Mouse (Mus musculus): ENCODE measurements around the gene Mettl8. TPM values are rescaled to one million over a fixed set of nuclear protein-coding genes. Genes with fewer than 3 reads are reported as not detected.

Mettl8 gene
- total and polyA plus RNA-seq, 3 experiments = 20.0 to 21.7 TPM; not detected in 1

DNA sequence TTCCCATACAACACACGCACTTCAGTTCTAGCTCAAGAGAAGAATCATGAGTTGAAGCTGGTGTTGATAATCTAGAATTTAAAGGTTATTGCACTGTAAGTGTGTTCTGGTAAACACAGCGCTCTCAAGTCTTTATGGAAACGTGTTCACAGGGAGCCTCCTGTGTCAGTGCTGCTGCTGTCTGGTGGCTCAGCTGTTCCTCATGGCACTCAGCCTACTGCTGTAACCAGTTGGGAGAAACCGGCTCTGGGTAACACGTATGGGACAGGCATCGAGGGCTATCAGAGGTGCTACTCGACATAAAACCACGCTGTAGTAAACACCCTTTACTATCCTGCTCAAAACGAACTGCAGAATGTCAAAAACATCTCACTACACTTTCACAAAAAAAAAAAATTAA, 36.1 kb downstream of the Mettl8 start:
- TF ChIP-seq ZKSCAN1 (IDR thresholded peaks at IDR 0.05; ENCODE audit: low read depth, low read length) = no peak
- no peak for TF ChIP-seq E2F4 (IDR thresholded peaks at IDR 0.05; ENCODE audit: borderline replicate concordance, low read depth, low read length)
- no peak for TF ChIP-seq POLR2AphosphoS5 (IDR thresholded peaks at IDR 0.05; ENCODE audit: borderline replicate concordance, low read depth, low read length)
- TF ChIP-seq POLR2A (IDR thresholded peaks at IDR 0.05; ENCODE audit: control insufficient read depth in 1 of 2, insufficient read depth in 1 of 2, low read depth in 1 of 2, low read length in 2 of 2, poor library complexity in 1 of 2) = no peak
- TF ChIP-seq MEF2A (IDR thresholded peaks at IDR 0.05; ENCODE audit: extremely low read depth, insufficient replicate concordance, low read depth, low read length, poor library complexity, severe bottlenecking) = no peak
- no peak for TF ChIP-seq MXI1 (IDR thresholded peaks at IDR 0.05; ENCODE audit: low read depth, low read length)
- TF ChIP-seq SMC3 (IDR thresholded peaks at IDR 0.05; ENCODE audit: low read depth, low read length) = no peak
- no peak for TF ChIP-seq JUND (IDR thresholded peaks at IDR 0.05; ENCODE audit: low read depth, low read length)
- TF ChIP-seq TBP (IDR thresholded peaks at IDR 0.05; ENCODE audit: low read depth, low read length) = no peak
- TF ChIP-seq ZMIZ1 (IDR thresholded peaks at IDR 0.05; ENCODE audit: low read depth, low read length) = no peak
- H3K9me3 ChIP-seq (replicated peaks; ENCODE audit: insufficient read depth, low read length) = no peaks in the 10 kb centered on the region
- no peaks in the 10 kb centered on the region for H3K27me3 ChIP-seq (ENCODE audit: control insufficient read depth in 1 of 2, insufficient read depth in 2 of 2, low read length in 2 of 2)
- no peak overlapping the region for H3K27ac ChIP-seq (ENCODE audit: control insufficient read depth, low read depth, low read length)
- H3K9ac ChIP-seq (ENCODE audit: control insufficient read depth, low read depth, low read length, poor library complexity, severe bottlenecking) = no peak overlapping the region
- H3K4me3 ChIP-seq (ENCODE audit: control insufficient read depth in 1 of 2, insufficient read depth in 1 of 2, low read depth in 2 of 2, low read length in 2 of 2) = no peak overlapping the region
- H3K79me2 ChIP-seq (ENCODE audit: control insufficient read depth, insufficient read depth, low read length, poor library complexity) = peaks cover 4% of the 10 kb centered on the region; the same call in 1 of the 2 replicates
- peaks cover 0 to 5% of the 10 kb centered on the region in 2 experiments; a peak in 2 of 4 replicates for H3K4me1 ChIP-seq (ENCODE audit: control insufficient read depth in 1 of 2, insufficient read depth in 2 of 2, low read length in 2 of 2)
- DNase-seq (ENCODE audit: low read depth, low spot score) = no peak
- H3K36me3 ChIP-seq (ENCODE audit: control insufficient read depth in 1 of 2, insufficient read depth in 2 of 2, low read length in 2 of 2) = peaks cover 0 to 5% of the 10 kb centered on the region in 2 experiments; a peak in 2 of 4 replicates

DNA sequence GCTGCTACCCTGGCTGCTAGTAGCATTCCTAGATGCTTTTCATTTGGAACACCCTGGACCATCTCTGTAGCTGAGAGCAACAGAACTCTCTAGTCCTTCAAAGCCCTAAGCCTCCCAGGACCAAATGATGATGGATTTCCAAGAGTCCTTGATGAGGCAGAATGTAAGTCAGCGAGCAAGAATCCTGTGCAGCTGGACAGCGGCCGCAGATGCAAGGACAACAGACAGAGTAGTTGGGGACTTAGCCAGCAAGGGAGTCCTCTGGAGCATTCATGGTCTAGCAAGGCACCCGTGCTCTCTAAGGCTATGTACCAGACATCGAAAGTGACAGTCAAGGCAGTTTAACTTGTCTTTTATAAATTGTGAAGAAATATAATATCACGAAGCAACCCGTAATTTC, 41.9 kb downstream of the Mettl8 start:
- no peaks in the 10 kb centered on the region; a peak in 1 of 4 replicates for H3K36me3 ChIP-seq (ENCODE audit: control insufficient read depth in 1 of 2, insufficient read depth in 2 of 2, low read length in 2 of 2)
- no peak overlapping the region for H3K9ac ChIP-seq (ENCODE audit: control insufficient read depth, low read depth, low read length, poor library complexity, severe bottlenecking)
- no peak for TF ChIP-seq UBTF (IDR thresholded peaks at IDR 0.05; ENCODE audit: borderline replicate concordance, insufficient read depth, low read depth, low read length)
- H3K27ac ChIP-seq (ENCODE audit: control insufficient read depth, low read depth, low read length) = no peak overlapping the region
- H3K27me3 ChIP-seq (ENCODE audit: control insufficient read depth in 1 of 2, insufficient read depth in 2 of 2, low read length in 2 of 2) = no peaks in the 10 kb centered on the region
- DNase-seq (ENCODE audit: low read depth, low spot score) = no peak
- H3K4me1 ChIP-seq (ENCODE audit: control insufficient read depth in 1 of 2, insufficient read depth in 2 of 2, low read length in 2 of 2) = no peaks in the 10 kb centered on the region
- H3K4me3 ChIP-seq (ENCODE audit: control insufficient read depth in 1 of 2, insufficient read depth in 1 of 2, low read depth in 2 of 2, low read length in 2 of 2) = no peak overlapping the region
- H3K9me3 ChIP-seq (replicated peaks; ENCODE audit: insufficient read depth, low read length) = no peaks in the 10 kb centered on the region
- no peaks in the 10 kb centered on the region for H3K79me2 ChIP-seq (ENCODE audit: control insufficient read depth, insufficient read depth, low read length, poor library complexity)

DNA sequence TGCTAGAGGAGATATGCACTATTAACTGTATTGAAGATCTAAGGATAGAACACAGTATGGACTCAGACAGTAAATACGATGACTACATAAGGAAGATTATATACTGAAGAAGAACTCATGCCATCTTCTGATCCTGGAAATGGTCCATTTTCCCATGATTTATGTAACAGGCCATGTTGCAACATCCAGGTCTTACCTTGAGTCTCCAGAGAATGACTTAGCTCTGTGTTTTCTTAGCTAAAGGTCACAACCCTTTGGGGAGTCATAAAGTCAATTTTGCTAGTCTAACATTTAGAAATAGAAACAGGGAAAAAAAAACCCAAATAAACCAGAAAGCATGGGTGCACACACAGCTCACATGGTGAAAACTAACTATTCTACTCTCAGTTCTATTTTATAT, 43.6 kb downstream of the Mettl8 start:
- Histone ChIP-seq H3K27me3 (ENCODE audit: control insufficient read depth in 1 of 2, insufficient read depth in 2 of 2, low read length in 2 of 2) (no peaks in the 10 kb centered on the region), H3K36me3 (ENCODE audit: control insufficient read depth in 1 of 2, insufficient read depth in 2 of 2, low read length in 2 of 2) (no peaks in the 10 kb centered on the region; a peak in 1 of 4 replicates), H3K79me2 (ENCODE audit: control insufficient read depth, insufficient read depth, low read length, poor library complexity) (no peaks in the 10 kb centered on the region), H3K9me3 (replicated peaks; ENCODE audit: insufficient read depth, low read length) (no peaks in the 10 kb centered on the region), H3K9ac (ENCODE audit: control insufficient read depth, low read depth, low read length, poor library complexity, severe bottlenecking) (no peak overlapping the region), H3K4me1 (ENCODE audit: control insufficient read depth in 1 of 2, insufficient read depth in 2 of 2, low read length in 2 of 2) (no peaks in the 10 kb centered on the region), H3K4me3 (ENCODE audit: control insufficient read depth in 1 of 2, insufficient read depth in 1 of 2, low read depth in 2 of 2, low read length in 2 of 2) (no peak overlapping the region), H3K27ac (ENCODE audit: control insufficient read depth, low read depth, low read length) (no peak overlapping the region)
- no peak for DNase-seq (ENCODE audit: low read depth, low spot score)
- TF ChIP-seq CHD1 (IDR thresholded peaks at IDR 0.05; ENCODE audit: low read depth, low read length) (no peak), SMC3 (IDR thresholded peaks at IDR 0.05; ENCODE audit: low read depth, low read length) (no peak), ZC3H11A (IDR thresholded peaks at IDR 0.05; ENCODE audit: low read depth, low read length) (no peak), POLR2AphosphoS5 (IDR thresholded peaks at IDR 0.05; ENCODE audit: borderline replicate concordance, low read depth, low read length) (no peak), SIN3A (IDR thresholded peaks at IDR 0.05; ENCODE audit: low read length) (no peak), MAFK (IDR thresholded peaks at IDR 0.05; ENCODE audit: borderline replicate concordance, low read depth, low read length) (no peak), ZNF384 (IDR thresholded peaks at IDR 0.05; ENCODE audit: low read depth, low read length) (no peak), HCFC1 (IDR thresholded peaks at IDR 0.05; ENCODE audit: low read depth, low read length) (no peak), ETS1 (IDR thresholded peaks at IDR 0.05; ENCODE audit: low read depth, low read length) (no peak)
